Mouse (Mus musculus): ENCODE measurements around the gene Cst7. TPM values are rescaled to one million over a fixed set of nuclear protein-coding genes. Genes with fewer than 3 reads are reported as not detected.

Cst7 gene
- polyA plus RNA-seq, 2 experiments: 3.1 to 7.5 TPM

GRCm38 (mm10) chr2:150623957-150624356 lies 53.7 kb downstream of the Cst7 start:
- H3K9me3 ChIP-seq (ENCODE audit: control insufficient read depth, low read length): no peaks in the 10 kb centered on the region
- WGBS (ENCODE audit: insufficient replicate concordance): 79% methylated on average over 3 of the region's 3 CpGs
- DNase-seq (ENCODE audit: low read depth in 3 of 3, low spot score in 3 of 3) (no peak), ATAC-seq (ENCODE audit: insufficient read depth) (no peak)
- H3K36me3 ChIP-seq (replicated peaks; ENCODE audit: control insufficient read depth, insufficient read depth, low read depth): peaks cover 62% of the 10 kb centered on the region
- H3K27ac ChIP-seq: no peak overlapping the region
- no peak overlapping the region for H3K4me2 ChIP-seq (ENCODE audit: low read depth)
- H3K4me3 ChIP-seq (ENCODE audit: insufficient read depth in 1 of 2, low read depth in 2 of 2, low read length in 2 of 2): no peak overlapping the region
- H3K27me3 ChIP-seq (ENCODE audit: control insufficient read depth, insufficient read depth, low read length): no peaks in the 10 kb centered on the region
- H3K4me1 ChIP-seq (replicated peaks; ENCODE audit: control insufficient read depth in 2 of 2, insufficient read depth in 2 of 2, low read length in 1 of 2): no peaks in the 10 kb centered on the region
- no peak for TF ChIP-seq EP300 (IDR thresholded peaks at IDR 0.05; ENCODE audit: low read depth)
- TF ChIP-seq CTCF (IDR thresholded peaks at IDR 0.05; ENCODE audit: low read depth): no peak
- no peak overlapping the region for H3K9ac ChIP-seq (replicated peaks)

- peaks cover 58% of the 10 kb centered on the region for H3K36me3 ChIP-seq (replicated peaks; ENCODE audit: control insufficient read depth, insufficient read depth, low read depth)
- 84% methylated on average over 8 of the region's 8 CpGs for WGBS (ENCODE audit: insufficient replicate concordance)
- no peaks in the 10 kb centered on the region for H3K9me3 ChIP-seq (ENCODE audit: control insufficient read depth, low read length)
- H3K4me1 ChIP-seq (replicated peaks; ENCODE audit: control insufficient read depth in 2 of 2, insufficient read depth in 2 of 2, low read length in 1 of 2): no peaks in the 10 kb centered on the region
- no peak overlapping the region for H3K4me2 ChIP-seq (ENCODE audit: low read depth)
- H3K4me3 ChIP-seq (ENCODE audit: insufficient read depth in 1 of 2, low read depth in 2 of 2, low read length in 2 of 2): no peak overlapping the region
- DNase-seq (ENCODE audit: low read depth in 3 of 3, low spot score in 3 of 3) (no peak), ATAC-seq (ENCODE audit: insufficient read depth) (no peak)
- no peak for TF ChIP-seq EP300 (IDR thresholded peaks at IDR 0.05; ENCODE audit: low read depth)
- no peak for TF ChIP-seq CTCF (IDR thresholded peaks at IDR 0.05; ENCODE audit: low read depth)
- H3K9ac ChIP-seq (replicated peaks): no peak overlapping the region
- no peaks in the 10 kb centered on the region for H3K27me3 ChIP-seq (ENCODE audit: control insufficient read depth, insufficient read depth, low read length)
- H3K27ac ChIP-seq: no peak overlapping the region
Observed at GRCm38 (mm10) chr2:150624926-150625325, 54.7 kb downstream of the Cst7 start.

- DNase-seq (ENCODE audit: low read depth in 3 of 3, low spot score in 3 of 3): no peak
- H3K4me3 ChIP-seq (ENCODE audit: insufficient read depth in 1 of 2, low read depth in 2 of 2, low read length in 2 of 2): no peak overlapping the region
- ATAC-seq (ENCODE audit: insufficient read depth): no peak
- no peaks in the 10 kb centered on the region for H3K27me3 ChIP-seq (ENCODE audit: control insufficient read depth, insufficient read depth, low read length)
- H3K4me1 ChIP-seq (replicated peaks; ENCODE audit: control insufficient read depth in 2 of 2, insufficient read depth in 2 of 2, low read length in 1 of 2): no peaks in the 10 kb centered on the region
- TF ChIP-seq EP300 (IDR thresholded peaks at IDR 0.05; ENCODE audit: low read depth): no peak
- TF ChIP-seq CTCF (IDR thresholded peaks at IDR 0.05; ENCODE audit: low read depth): no peak
- H3K9me3 ChIP-seq (ENCODE audit: control insufficient read depth, low read length): no peaks in the 10 kb centered on the region
- WGBS (ENCODE audit: insufficient replicate concordance): 38% methylated on average over 6 of the region's 6 CpGs
- no peak overlapping the region for H3K27ac ChIP-seq
- H3K4me2 ChIP-seq (ENCODE audit: low read depth): no peak overlapping the region
- no peak overlapping the region for H3K9ac ChIP-seq (replicated peaks)
- H3K36me3 ChIP-seq (replicated peaks; ENCODE audit: control insufficient read depth, insufficient read depth, low read depth): peaks cover 46% of the 10 kb centered on the region
Observed at GRCm38 (mm10) chr2:150627140-150627539, 56.9 kb downstream of the Cst7 start.

Other genes with a start within 250 kb of the Cst7 start
- gene Gm10130, start 246.7 kb upstream of the Cst7 start, polyA plus RNA-seq (2012; rRNA removed): not detected in 2 replicates
- gene Gm10130, start 246.7 kb upstream of the Cst7 start, polyA plus RNA-seq (2014; fragmentation: Nextera tagmentation; extraction: Ambion mirVana): 0.57 TPM in 1 of 2 replicates, not detected in the other
- 0.25 and 0.40 TPM in 2 replicates for gene 3300002I08Rik, start 207.7 kb upstream of the Cst7 start, polyA plus RNA-seq (2012; rRNA removed)
- 0.74 and 1.6 TPM in 2 replicates for gene 3300002I08Rik, start 207.7 kb upstream of the Cst7 start, polyA plus RNA-seq (2014; fragmentation: Nextera tagmentation; extraction: Ambion mirVana)
- gene Zfp442, start 118.9 kb upstream of the Cst7 start, polyA plus RNA-seq (2012; rRNA removed): 0.12 and 0.19 TPM in 2 replicates
- 0.42 and 0.68 TPM in 2 replicates for gene Zfp442, start 118.9 kb upstream of the Cst7 start, polyA plus RNA-seq (2014; fragmentation: Nextera tagmentation; extraction: Ambion mirVana)
- gene Zfp345, start 85.3 kb upstream of the Cst7 start, polyA plus RNA-seq (2012; rRNA removed): 0.01 TPM in 1 of 2 replicates, not detected in the other
- gene Zfp345, start 85.3 kb upstream of the Cst7 start, polyA plus RNA-seq (2014; fragmentation: Nextera tagmentation; extraction: Ambion mirVana): 0.06 TPM in 1 of 2 replicates, not detected in the other
- gene Apmap, start 38.2 kb downstream of the Cst7 start, polyA plus RNA-seq (2012; rRNA removed): 14.3 and 18.5 TPM in 2 replicates
- gene Apmap, start 38.2 kb downstream of the Cst7 start, polyA plus RNA-seq (2014; fragmentation: Nextera tagmentation; extraction: Ambion mirVana): 26.3 and 26.5 TPM in 2 replicates
- gene Acss1, start 98.1 kb downstream of the Cst7 start, polyA plus RNA-seq (2012; rRNA removed): 30.4 and 34.1 TPM in 2 replicates
- 30.3 and 38.7 TPM in 2 replicates for gene Acss1, start 98.1 kb downstream of the Cst7 start, polyA plus RNA-seq (2014; fragmentation: Nextera tagmentation; extraction: Ambion mirVana)
- gene Vsx1, start 118.9 kb downstream of the Cst7 start, polyA plus RNA-seq (2012; rRNA removed): not detected in 2 replicates
- not detected in 2 replicates for gene Vsx1, start 118.9 kb downstream of the Cst7 start, polyA plus RNA-seq (2014; fragmentation: Nextera tagmentation; extraction: Ambion mirVana)
- gene Entpd6, start 178.6 kb downstream of the Cst7 start, polyA plus RNA-seq (2012; rRNA removed): 6.3 and 7.1 TPM in 2 replicates
- gene Entpd6, start 178.6 kb downstream of the Cst7 start, polyA plus RNA-seq (2014; fragmentation: Nextera tagmentation; extraction: Ambion mirVana): 8.2 and 10.0 TPM in 2 replicates
- 10.4 and 12.9 TPM in 2 replicates for gene Pygb, start 216.3 kb downstream of the Cst7 start, polyA plus RNA-seq (2012; rRNA removed)
- 13.5 and 14.4 TPM in 2 replicates for gene Pygb, start 216.3 kb downstream of the Cst7 start, polyA plus RNA-seq (2014; fragmentation: Nextera tagmentation; extraction: Ambion mirVana)

Measured in liver, embryonic 14.5 days (tissue).